Mouse (Mus musculus) T-cell, adult 2 months (primary cell): ENCODE measurements around the gene Sirt3.
A peak's percentile ranks its signal among the peaks of the same experiment; 100 is the strongest.
"Not testable (repeated sequence)": the region's sequence is repeated elsewhere in the genome, so short reads cannot be mapped to it uniquely, and the experiment has no call there.

Source experiments
- DNase-seq: peaks from one replicate; pipeline ENCODE4 v3.0.0; 2022; ENCODE audit warnings: low spot score

Gene Sirt3

GRCm38 (mm10) chr7:140897863-140898262, 15.8 kb upstream of the Sirt3 start:
- DNase-seq = no peak

- DNase-seq = no peak
Measured at GRCm38 (mm10) chr7:140894611-140895010, 12.5 kb upstream of the Sirt3 start.

GRCm38 (mm10) chr7:140894031-140894430, 11.9 kb upstream of the Sirt3 start:
- DNase-seq = no peak

GRCm38 (mm10) chr7:140890636-140891035, 8.5 kb upstream of the Sirt3 start:
- not testable (repeated sequence) for DNase-seq

GRCm38 (mm10) chr7:140882469-140882803, 327 bp upstream of the Sirt3 start:
- DNase-seq = no peak

DNA sequence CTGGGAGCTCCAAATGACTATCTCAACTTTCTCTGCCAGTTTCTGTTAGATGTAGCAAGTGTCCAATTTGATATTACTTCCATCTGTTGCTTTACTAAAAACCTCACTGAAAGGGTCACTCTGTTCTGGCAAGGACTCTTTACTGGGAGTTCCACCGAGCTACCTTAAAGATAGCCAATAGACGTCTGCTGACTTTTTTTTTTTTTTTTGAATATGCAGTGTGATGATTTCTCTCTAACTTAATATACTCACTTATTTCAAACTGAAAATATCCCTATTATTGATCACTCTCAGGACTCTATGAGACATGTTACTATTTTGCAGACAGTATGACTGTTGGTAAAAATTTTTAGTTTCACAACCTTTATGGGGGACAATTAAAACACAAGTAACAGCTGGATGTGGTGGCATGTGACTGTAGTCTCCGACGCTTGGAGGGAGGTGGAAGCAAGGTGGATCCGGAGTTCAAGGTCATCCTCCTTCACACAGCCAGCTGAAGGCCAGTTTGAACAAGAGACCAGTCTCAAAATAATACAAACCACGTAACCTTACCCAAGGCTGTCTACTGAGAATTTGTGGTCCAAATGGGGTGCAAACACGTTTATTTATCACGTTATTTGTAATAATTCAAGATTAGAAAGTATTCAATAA, 1.1 kb downstream of the Sirt3 start:
- DNase-seq = no peak

GRCm38 (mm10) chr7:140880419-140880818, 1.7 kb downstream of the Sirt3 start:
- DNase-seq = no peak

DNA sequence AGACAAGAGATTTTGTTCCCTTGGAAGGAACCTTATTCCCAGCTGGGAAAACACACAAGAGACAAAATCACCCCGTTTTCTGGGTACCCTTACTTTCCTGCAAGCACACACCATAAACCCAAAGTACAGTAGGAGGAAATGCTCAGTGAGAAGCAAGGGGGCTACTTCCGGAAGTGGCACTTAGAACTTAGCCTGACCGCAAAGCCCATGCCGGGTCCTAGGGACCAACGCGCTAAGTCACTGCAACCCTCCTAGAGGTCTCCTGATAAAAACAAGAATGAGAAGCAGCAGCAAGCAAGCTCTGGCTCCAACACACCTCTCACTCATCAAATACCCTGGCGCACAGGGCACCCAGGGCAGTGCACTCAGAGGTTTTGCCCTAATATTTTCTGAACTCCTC, 2.8 kb downstream of the Sirt3 start:
- DNase-seq = peak; percentile 6

- DNase-seq = no peak
Measured at GRCm38 (mm10) chr7:140877364-140877763, 4.7 kb downstream of the Sirt3 start.

DNA sequence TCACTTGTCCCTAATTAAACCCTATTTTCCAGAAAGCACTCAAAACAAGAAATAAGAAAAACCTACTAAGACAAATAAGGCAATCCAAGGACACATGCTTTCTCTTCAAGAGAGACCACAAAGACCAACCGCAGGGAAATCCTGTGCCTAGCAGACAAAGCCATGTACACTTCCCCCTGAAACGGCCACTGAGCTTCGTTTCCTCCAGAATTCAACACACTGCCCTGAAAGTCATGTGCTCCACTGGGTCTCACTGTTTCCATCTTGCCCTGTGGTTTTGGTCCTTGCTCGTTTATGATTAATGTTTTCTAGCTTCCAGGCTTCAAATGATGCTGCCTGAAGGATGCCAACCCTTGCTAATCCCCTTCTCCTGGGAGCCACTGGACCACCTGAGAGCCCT, 7.9 kb downstream of the Sirt3 start:
- DNase-seq = no peak

- no peak for DNase-seq
Measured at GRCm38 (mm10) chr7:140864761-140865160, 17.3 kb downstream of the Sirt3 start.

GRCm38 (mm10) chr7:140860728-140861127, 21.4 kb downstream of the Sirt3 start:
- DNase-seq = no peak

- DNase-seq = no peak
Measured at GRCm38 (mm10) chr7:140859997-140860396, 22.1 kb downstream of the Sirt3 start.

- DNase-seq = no peak
Measured at GRCm38 (mm10) chr7:140858746-140859145, 23.4 kb downstream of the Sirt3 start.

- no peak for DNase-seq
Measured at GRCm38 (mm10) chr7:140857550-140858505, 24.3 kb downstream of the Sirt3 start, which contains the start of gene Bet1l. Gene Bet1l, minus strand, starts transcription at chr7:140857577.

DNA sequence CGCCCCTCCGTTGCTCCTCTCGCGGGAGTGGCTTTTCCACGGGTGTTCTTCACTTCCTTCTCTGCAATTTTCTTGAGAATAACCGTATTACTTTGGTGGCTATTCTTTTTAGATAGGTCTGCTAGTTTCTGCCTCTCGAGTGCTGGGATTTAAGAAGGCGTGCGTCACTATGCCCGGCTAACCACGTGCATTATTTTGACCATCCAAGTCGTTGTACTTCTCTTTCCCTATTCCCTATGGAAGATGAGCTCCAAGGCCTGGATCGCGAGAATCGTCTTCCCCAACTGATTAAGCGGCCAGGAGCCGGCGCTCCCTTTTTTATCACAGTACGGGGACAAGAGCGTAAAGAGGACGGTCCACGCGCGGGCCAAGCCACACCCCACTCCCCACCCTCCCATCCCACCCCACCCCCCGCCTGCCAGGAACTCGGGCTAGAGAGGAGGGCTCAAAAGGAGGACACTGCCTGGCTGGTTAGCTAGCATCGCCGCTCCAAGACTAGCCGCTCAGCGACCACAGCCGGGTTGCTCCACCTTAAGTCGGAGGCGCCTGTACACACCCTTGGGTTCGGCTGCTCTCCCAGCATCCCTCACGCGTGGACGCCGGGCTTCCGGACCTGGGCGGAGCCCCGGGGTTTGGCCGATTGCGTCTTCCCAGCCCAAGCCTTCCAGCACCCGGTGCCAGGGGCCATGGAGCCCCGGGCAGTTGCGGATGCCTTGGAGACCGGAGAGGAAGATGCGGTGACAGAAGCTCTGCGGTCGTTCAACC, 25.1 kb downstream of the Sirt3 start, which contains the start of gene Ric8a:
Gene Ric8a (plus strand): TSS at position 173 of the 765 bp plus-strand sequence.
- DNase-seq = peak; percentile 85

GRCm38 (mm10) chr7:140855860-140856784, 26.0 kb downstream of the Sirt3 start, which contains the start of gene Gm45785:
Gene Gm45785, minus strand, starts transcription at chr7:140856331.
- peak; percentile 82 for DNase-seq

GRCm38 (mm10) chr7:140855181-140855580, 26.9 kb downstream of the Sirt3 start:
- no peak for DNase-seq

DNA sequence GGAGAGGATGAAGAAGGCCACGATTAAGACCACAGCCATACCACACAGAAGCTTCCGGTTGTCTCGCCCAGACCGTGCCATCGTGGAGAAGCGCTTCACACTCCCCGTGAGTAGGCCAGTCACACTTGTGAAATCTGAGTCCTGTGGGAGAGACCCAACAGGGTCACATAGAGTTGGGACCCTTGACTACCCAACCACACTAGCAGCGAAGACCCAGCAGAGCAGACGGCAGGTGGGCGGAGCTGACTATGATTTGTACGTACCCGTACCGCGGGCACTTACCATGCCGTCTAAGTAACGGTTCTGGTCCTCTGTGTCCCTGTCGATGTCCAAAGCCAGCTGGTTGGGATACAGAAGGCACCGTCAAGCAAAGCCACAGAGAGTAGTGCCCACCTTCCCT, 27.6 kb downstream of the Sirt3 start:
- no peak for DNase-seq

DNA sequence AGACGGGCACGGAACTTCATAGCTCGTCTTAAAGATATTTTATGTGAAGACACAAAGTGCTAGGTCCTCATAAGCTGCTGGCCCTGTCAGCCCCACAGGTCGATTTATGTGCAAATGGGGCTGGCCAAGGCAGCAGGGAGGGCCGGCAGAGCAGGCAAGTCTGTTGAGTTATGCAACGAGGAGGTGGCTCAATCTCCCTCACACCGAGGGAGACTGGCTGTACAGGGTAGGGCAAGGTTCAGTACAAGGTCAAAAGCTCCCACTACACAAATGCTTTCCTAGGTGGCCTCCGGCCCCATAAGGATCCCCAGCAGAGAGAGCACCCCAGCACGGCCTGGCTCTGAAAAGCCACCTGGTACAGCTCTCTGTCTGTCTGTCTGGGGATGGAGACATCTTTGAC, 28.7 kb downstream of the Sirt3 start:
- DNase-seq = no peak

GRCm38 (mm10) chr7:140851916-140852315, 30.2 kb downstream of the Sirt3 start:
- no peak for DNase-seq
